Mouse (Mus musculus): ENCODE data around the gene Zcchc24.

The Zcchc24 gene

GRCm38 (mm10) chr14:25780601-25781000 lies 11.8 kb upstream of the Zcchc24 start:
- in situ Hi-C loops (cut with MboI, MseI): no loop called here

- in situ Hi-C loops (cut with MboI, MseI): no loop called here
These were observed 7.5 kb upstream of the Zcchc24 start for GRCm38 (mm10) chr14:25776294-25776693.

- in situ Hi-C loops (cut with MboI, MseI): no loop called here
These were observed 5.3 kb upstream of the Zcchc24 start for GRCm38 (mm10) chr14:25774100-25774499.

GRCm38 (mm10) chr14:25773039-25773438 lies 4.2 kb upstream of the Zcchc24 start:
- in situ Hi-C loops (cut with MboI, MseI): no loop called here

- in situ Hi-C loops (cut with MboI, MseI): loop anchor here (5.0 to 10.0 kb wide), 2 partner anchors 57 to 985 kb away; no protein-coding TSS in a partner anchor
These were observed 927 bp upstream of the Zcchc24 start for GRCm38 (mm10) chr14:25769626-25770306.

GRCm38 (mm10) chr14:25768261-25768893 lies 462 bp downstream of the Zcchc24 start:
- in situ Hi-C loops (cut with MboI, MseI): loop anchor here (5.0 to 10.0 kb wide), 2 partner anchors 56 to 986 kb away; no protein-coding TSS in a partner anchor

GRCm38 (mm10) chr14:25767725-25768203 lies 1.1 kb downstream of the Zcchc24 start:
- in situ Hi-C loops (cut with MboI, MseI): loop anchor here (5.0 to 10.0 kb wide), 2 partner anchors 55 to 987 kb away; no protein-coding TSS in a partner anchor

- in situ Hi-C loops (cut with MboI, MseI): loop anchor here (5.0 to 10.0 kb wide), 2 partner anchors 54 to 988 kb away; no protein-coding TSS in a partner anchor
These were observed 2.4 kb downstream of the Zcchc24 start for GRCm38 (mm10) chr14:25766441-25766840.

GRCm38 (mm10) chr14:25765921-25766320 lies 2.9 kb downstream of the Zcchc24 start:
- in situ Hi-C loops (cut with MboI, MseI): loop anchor here (5.0 to 10.0 kb wide), 2 partner anchors 54 to 989 kb away; no protein-coding TSS in a partner anchor

GRCm38 (mm10) chr14:25765146-25765545 lies 3.7 kb downstream of the Zcchc24 start:
- in situ Hi-C loops (cut with MboI, MseI): loop anchor here (5.0 to 10.0 kb wide), 2 partner anchors 53 to 990 kb away; no protein-coding TSS in a partner anchor

GRCm38 (mm10) chr14:25761184-25761583 lies 7.7 kb downstream of the Zcchc24 start:
- in situ Hi-C loops (cut with MboI, MseI): loop anchor here in 1 of 2 experiments (10.0 kb wide), 1 partner anchor 994 kb away; no protein-coding TSS in a partner anchor

- in situ Hi-C loops (cut with MboI, MseI): loop anchor here in 1 of 2 experiments (10.0 kb wide), 1 partner anchor 995 kb away; no protein-coding TSS in a partner anchor
These were observed 8.8 kb downstream of the Zcchc24 start for GRCm38 (mm10) chr14:25759981-25760537.

- in situ Hi-C loops (cut with MboI, MseI): no loop called here
These were observed 9.3 kb downstream of the Zcchc24 start for GRCm38 (mm10) chr14:25759551-25759950.

GRCm38 (mm10) chr14:25757917-25758316 lies 10.9 kb downstream of the Zcchc24 start:
- in situ Hi-C loops (cut with MboI, MseI): no loop called here

- in situ Hi-C loops (cut with MboI, MseI): no loop called here
These were observed 12.4 kb downstream of the Zcchc24 start for GRCm38 (mm10) chr14:25756385-25756990.

GRCm38 (mm10) chr14:25755541-25755940 lies 13.3 kb downstream of the Zcchc24 start:
- in situ Hi-C loops (cut with MboI, MseI): no loop called here

- in situ Hi-C loops (cut with MboI, MseI): no loop called here
These were observed 14.0 kb downstream of the Zcchc24 start for GRCm38 (mm10) chr14:25754531-25755484.

- in situ Hi-C loops (cut with MboI, MseI): no loop called here
These were observed 15.8 kb downstream of the Zcchc24 start for GRCm38 (mm10) chr14:25753021-25753420.

GRCm38 (mm10) chr14:25751067-25751466 lies 17.8 kb downstream of the Zcchc24 start:
- in situ Hi-C loops (cut with MboI, MseI): no loop called here

- in situ Hi-C loops (cut with MboI, MseI): no loop called here
These were observed 18.3 kb downstream of the Zcchc24 start for GRCm38 (mm10) chr14:25750448-25751015.

All from T-helper 17 cell (primary cell).